Mouse (Mus musculus) MEL (cell line): ENCODE data around the gene Enox2. TPM values are rescaled to one million over a fixed set of nuclear protein-coding genes. Genes with fewer than 3 reads are reported as not detected.

Experiments
- DNase-seq: peaks from one replicate; pipeline ENCODE4 v3.0.0; 2011; ENCODE audit warnings: low read depth, low spot score
- H3K27ac ChIP-seq: 2 replicates; pipeline ENCODE4 v1.5.1; 2012; ENCODE audit warnings: low read depth, mild to moderate bottlenecking, control low read depth, low read length, moderate library complexity; ENCODE audit not compliant: control insufficient read depth
- H3K27me3 ChIP-seq, 2 experiments: fragments of 150-350 bp in 1 of 2; sonication (generic) in 1 of 2; 2 replicates each; pipeline ENCODE4 v1.6.1; 2012; ENCODE audit warnings: low read length in 2 of 2, mild to moderate bottlenecking in 2 of 2, improper control_type of control experiment in 1 of 2, moderate library complexity in 1 of 2; ENCODE audit not compliant: insufficient read depth in 2 of 2, control insufficient read depth in 1 of 2
- H3K36me3 ChIP-seq, 2 experiments: 2 replicates each; pipeline ENCODE4 v1.6.1; 2012 to 2014; ENCODE audit warnings: low read length in 2 of 2, improper control_type of control experiment in 1 of 2, inconsistent platforms in 1 of 2, mild to moderate bottlenecking in 1 of 2; ENCODE audit not compliant: insufficient read depth in 2 of 2, control insufficient read depth in 1 of 2
- H3K4me1 ChIP-seq, 2 experiments: fragments of 150-350 bp in 1 of 2; sonication (generic) in 1 of 2; 2 replicates each; pipeline ENCODE4 v1.6.1; 2012; ENCODE audit warnings: low read length in 2 of 2, improper control_type of control experiment in 1 of 2, mild to moderate bottlenecking in 1 of 2; ENCODE audit not compliant: insufficient read depth in 2 of 2, control insufficient read depth in 1 of 2
- H3K4me3 ChIP-seq, 2 experiments: fragments of 150-350 bp in 1 of 2; sonication (generic) in 1 of 2; 2 replicates each; pipeline ENCODE4 v1.5.1; 2012; ENCODE audit warnings: low read depth in 2 of 2, low read length in 2 of 2, mild to moderate bottlenecking in 2 of 2, moderate library complexity in 2 of 2, control low read depth in 1 of 2, improper control_type of control experiment in 1 of 2; ENCODE audit not compliant: control insufficient read depth in 1 of 2, insufficient read depth in 1 of 2
- H3K79me2 ChIP-seq: 2 replicates; pipeline ENCODE4 v1.6.1; 2012; ENCODE audit warnings: mild to moderate bottlenecking, low read length, moderate library complexity; ENCODE audit not compliant: control insufficient read depth, poor library complexity, insufficient read depth
- H3K9ac ChIP-seq: 2 replicates; pipeline ENCODE4 v1.6.1; 2012; ENCODE audit warnings: low read depth, mild to moderate bottlenecking, control low read depth, low read length, moderate library complexity; ENCODE audit not compliant: control insufficient read depth, poor library complexity, severe bottlenecking
- H3K9me3 ChIP-seq: fragments of 150-350 bp; sonication (generic); replicated peaks from 2 replicates; pipeline ENCODE4 v1.6.1; 2012; ENCODE audit warnings: mild to moderate bottlenecking, low read length, improper control_type of control experiment, moderate library complexity; ENCODE audit not compliant: insufficient read depth
- BHLHE40 ChIP-seq: IDR thresholded peaks from 2 replicates; pipeline ENCODE4 v1.6.1; 2012; ENCODE audit warnings: low read depth, mild to moderate bottlenecking, inconsistent platforms, low read length, improper control_type of control experiment, borderline replicate concordance
- E2F4 ChIP-seq: IDR thresholded peaks from 2 replicates; pipeline ENCODE4 v1.6.1; 2011; ENCODE audit warnings: low read depth, low read length, improper control_type of control experiment, borderline replicate concordance
- ELF1 ChIP-seq: IDR thresholded peaks from 2 replicates; pipeline ENCODE4 v1.6.1; 2014; ENCODE audit warnings: low read depth, mild to moderate bottlenecking, inconsistent platforms, low read length, improper control_type of control experiment, moderate library complexity
- EP300 ChIP-seq, 2 experiments: IDR thresholded peaks; 2 replicates each; pipeline ENCODE4 v1.6.1; 2011; ENCODE audit warnings: improper control_type of control experiment in 2 of 2, low read length in 2 of 2, low read depth in 1 of 2, mild to moderate bottlenecking in 1 of 2
- GABPA ChIP-seq: IDR thresholded peaks from 2 replicates; pipeline ENCODE4 v1.6.1; 2012; ENCODE audit warnings: low read depth, mild to moderate bottlenecking, inconsistent platforms, low read length, improper control_type of control experiment, moderate library complexity
- GATA1 ChIP-seq: IDR thresholded peaks from 2 replicates; pipeline ENCODE4 v1.6.1; 2011; ENCODE audit warnings: low read depth, low read length, improper control_type of control experiment
- JUND ChIP-seq: IDR thresholded peaks from 2 replicates; pipeline ENCODE4 v1.6.1; 2011; ENCODE audit warnings: low read depth, mild to moderate bottlenecking, improper control_type of control experiment, low read length
- KAT2A ChIP-seq: conservative IDR thresholded peaks from 2 replicates; pipeline ENCODE4 v1.6.1; 2012; ENCODE audit warnings: low read depth, low read length, improper control_type of control experiment, inconsistent platforms
- MAFK ChIP-seq: IDR thresholded peaks from 2 replicates; pipeline ENCODE4 v1.6.1; 2011; ENCODE audit warnings: low read depth, mild to moderate bottlenecking, low read length, improper control_type of control experiment, borderline replicate concordance
- MAZ ChIP-seq: IDR thresholded peaks from 2 replicates; pipeline ENCODE4 v1.6.1; 2012; ENCODE audit warnings: low read depth, mild to moderate bottlenecking, inconsistent platforms, low read length, improper control_type of control experiment
- MEF2A ChIP-seq: IDR thresholded peaks from 2 replicates; pipeline ENCODE4 v1.6.1; 2014; ENCODE audit warnings: low read depth, mild to moderate bottlenecking, inconsistent platforms, low read length, improper control_type of control experiment; ENCODE audit not compliant: poor library complexity, insufficient replicate concordance, severe bottlenecking; ENCODE audit errors: extremely low read depth
- MXI1 ChIP-seq: IDR thresholded peaks from 2 replicates; pipeline ENCODE4 v1.6.1; 2011; ENCODE audit warnings: mild to moderate bottlenecking, low read depth, low read length, improper control_type of control experiment
- MYC ChIP-seq: IDR thresholded peaks from 2 replicates; pipeline ENCODE4 v1.6.1; 2011; ENCODE audit warnings: low read depth, mild to moderate bottlenecking, low read length, improper control_type of control experiment, moderate library complexity
- POLR2A ChIP-seq, 2 experiments: IDR thresholded peaks; 2 replicates each; pipeline ENCODE4 v1.6.1; 2011 to 2012; ENCODE audit warnings: low read length in 2 of 2, mild to moderate bottlenecking in 2 of 2, control low read depth in 1 of 2, improper control_type of control experiment in 1 of 2, low read depth in 1 of 2, moderate library complexity in 1 of 2; ENCODE audit not compliant: control insufficient read depth in 1 of 2, insufficient read depth in 1 of 2, poor library complexity in 1 of 2
- POLR2AphosphoS5 ChIP-seq: IDR thresholded peaks from 2 replicates; pipeline ENCODE4 v1.6.1; 2012; ENCODE audit warnings: low read depth, borderline replicate concordance, mild to moderate bottlenecking, inconsistent platforms, low read length, moderate library complexity, mixed read lengths
- RAD21 ChIP-seq: IDR thresholded peaks from 2 replicates; pipeline ENCODE4 v1.6.1; 2011; ENCODE audit warnings: mild to moderate bottlenecking, low read depth, low read length, improper control_type of control experiment
- RCOR1 ChIP-seq: IDR thresholded peaks from 2 replicates; pipeline ENCODE4 v1.6.1; 2012; ENCODE audit warnings: low read depth, mild to moderate bottlenecking, inconsistent platforms, low read length, improper control_type of control experiment
- SMC3 ChIP-seq: IDR thresholded peaks from 2 replicates; pipeline ENCODE4 v1.6.1; 2011; ENCODE audit warnings: low read depth, low read length, improper control_type of control experiment
- TAL1 ChIP-seq: IDR thresholded peaks from 2 replicates; pipeline ENCODE4 v1.6.1; 2012; ENCODE audit warnings: mild to moderate bottlenecking, inconsistent platforms, low read length, moderate library complexity, mixed read lengths
- TCF12 ChIP-seq: IDR thresholded peaks from 2 replicates; pipeline ENCODE4 v1.6.1; 2014; ENCODE audit warnings: low read depth, mild to moderate bottlenecking, inconsistent platforms, low read length, improper control_type of control experiment, moderate library complexity
- USF1 ChIP-seq: IDR thresholded peaks from 2 replicates; pipeline ENCODE4 v1.6.1; 2014; ENCODE audit warnings: low read depth, mild to moderate bottlenecking, inconsistent platforms, low read length, improper control_type of control experiment, moderate library complexity
- USF2 ChIP-seq, 2 experiments: IDR thresholded peaks; 2 replicates each; pipeline ENCODE4 v1.6.1; 2011 to 2012; ENCODE audit warnings: improper control_type of control experiment in 2 of 2, low read length in 2 of 2, borderline replicate concordance in 1 of 2, inconsistent platforms in 1 of 2, low read depth in 1 of 2, mild to moderate bottlenecking in 1 of 2; ENCODE audit not compliant: insufficient read depth in 1 of 2
- ZC3H11A ChIP-seq: IDR thresholded peaks from 2 replicates; pipeline ENCODE4 v1.6.1; 2012; ENCODE audit warnings: low read depth, mild to moderate bottlenecking, inconsistent platforms, low read length, improper control_type of control experiment
- ZKSCAN1 ChIP-seq: IDR thresholded peaks from 2 replicates; pipeline ENCODE4 v1.6.1; 2012; ENCODE audit warnings: low read depth, mild to moderate bottlenecking, inconsistent platforms, low read length, improper control_type of control experiment, moderate library complexity
- ZNF384 ChIP-seq: IDR thresholded peaks from 2 replicates; pipeline ENCODE4 v1.6.1; 2012; ENCODE audit warnings: low read depth, mild to moderate bottlenecking, inconsistent platforms, low read length, improper control_type of control experiment
- polyA plus RNA-seq, 2 experiments: library from polyadenylated mRNA; stranded (reverse) in 1 of 2; unstranded in 1 of 2; fragments of >175 nt in 1 of 2; fragments of >200 nt in 1 of 2; gene quantifications; 2 replicates each; pipeline versions ENCODE4 v1.2.1 to v1.2.4; 2012; ENCODE audit warnings: low replicate concordance in 2 of 2, low read depth in 1 of 2; ENCODE audit not compliant: insufficient read length in 2 of 2, insufficient read depth in 1 of 2, missing spikeins in 1 of 2
- total RNA-seq: library from RNA; depleted of rRNA; stranded (reverse); fragments of 300-350 nt; gene quantifications from 2 replicates; pipeline ENCODE4 v1.2.3, GENCODE M21; 2012

Gene Enox2
- total and polyA plus RNA-seq, 3 experiments: 8.6 to 11.0 TPM; not detected in 1

- Histone ChIP-seq H3K9ac (no peak overlapping the region), H3K27ac (no peak overlapping the region), H3K36me3 (no peaks in the 10 kb centered on the region), H3K27me3 (no peaks in the 10 kb centered on the region), H3K79me2 (no peaks in the 10 kb centered on the region), H3K4me3 (no peak overlapping the region), H3K4me1 (no peaks in the 10 kb centered on the region; a peak in 2 of 4 replicates), H3K9me3 (no peaks in the 10 kb centered on the region)
- TF ChIP-seq USF1 (no peak), MAFK (no peak), EP300 (IDR thresholded peaks at IDR 0.05; ENCODE audit: low read depth in 1 of 2, low read length in 2 of 2) (no peak), RAD21 (no peak), TAL1 (no peak), BHLHE40 (no peak), POLR2AphosphoS5 (no peak), POLR2A (IDR thresholded peaks at IDR 0.05; ENCODE audit: control insufficient read depth in 1 of 2, insufficient read depth in 1 of 2, low read depth in 1 of 2, low read length in 2 of 2, poor library complexity in 1 of 2) (no peak), ZNF384 (no peak), SMC3 (no peak)
- DNase-seq: peak; percentile 4
Measured at GRCm38 (mm10) chrX:49073563-49073962, 214.5 kb downstream of the Enox2 start.

GRCm38 (mm10) chrX:49045118-49045517 lies 242.9 kb downstream of the Enox2 start:
- H3K79me2 ChIP-seq: no peaks in the 10 kb centered on the region
- no peak for DNase-seq
- H3K27me3 ChIP-seq: no peaks in the 10 kb centered on the region
- TF ChIP-seq MYC (no peak), USF1 (no peak), POLR2AphosphoS5 (no peak), MXI1 (no peak), MEF2A (no peak), ZKSCAN1 (no peak)
- TF ChIP-seq, all 39 proteins: peak for 0
- H3K27ac ChIP-seq: no peak overlapping the region
- no peak overlapping the region for H3K4me3 ChIP-seq
- H3K4me1 ChIP-seq: no peaks in the 10 kb centered on the region
- no peaks in the 10 kb centered on the region for H3K9me3 ChIP-seq
- H3K36me3 ChIP-seq: no peaks in the 10 kb centered on the region
- H3K9ac ChIP-seq: no peak overlapping the region

DNA sequence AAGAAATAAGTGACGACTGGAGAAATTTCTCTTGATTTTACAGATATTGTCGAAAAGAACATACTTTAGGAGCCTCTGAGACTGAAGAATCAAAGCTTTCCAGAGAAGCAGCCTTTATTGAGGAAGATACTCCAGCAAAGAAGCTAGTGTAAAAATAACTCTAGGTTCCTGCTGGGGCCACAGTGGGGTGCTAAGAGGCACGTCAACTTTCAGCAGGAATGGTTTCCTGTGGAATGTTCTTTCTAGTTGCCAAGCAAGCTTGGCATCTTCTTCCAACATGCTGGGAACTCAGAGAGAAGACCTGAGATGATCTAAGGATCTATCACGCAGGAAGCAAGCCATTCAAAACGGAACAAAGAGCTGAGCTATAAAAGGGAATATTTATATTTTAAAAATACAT lies 278.3 kb downstream of the Enox2 start:
- TF ChIP-seq TCF12: no peak
- no peak for TF ChIP-seq MXI1
- TF ChIP-seq GATA1: no peak
- TF ChIP-seq RCOR1: no peak
- no peak for TF ChIP-seq RAD21
- no peak for TF ChIP-seq E2F4
- TF ChIP-seq MEF2A: no peak
- no peak for TF ChIP-seq MAZ
- TF ChIP-seq USF2 (IDR thresholded peaks at IDR 0.05; ENCODE audit: borderline replicate concordance in 1 of 2, insufficient read depth in 1 of 2, low read depth in 1 of 2, low read length in 2 of 2): no peak
- TF ChIP-seq GABPA: no peak
- TF ChIP-seq POLR2AphosphoS5: no peak
- no peak for TF ChIP-seq ZC3H11A
- no peak for TF ChIP-seq ELF1
- no peak for TF ChIP-seq KAT2A
- no peak for TF ChIP-seq SMC3
- TF ChIP-seq ZNF384: no peak
- TF ChIP-seq ZKSCAN1: no peak
- no peak for TF ChIP-seq EP300 (IDR thresholded peaks at IDR 0.05; ENCODE audit: low read depth in 1 of 2, low read length in 2 of 2)
- no peak for TF ChIP-seq JUND
- TF ChIP-seq, all 39 proteins: peak for 0
- no peak overlapping the region for H3K9ac ChIP-seq
- H3K36me3 ChIP-seq: no peaks in the 10 kb centered on the region

More for the DNA sequence above, 278.3 kb downstream of the Enox2 start:
- Histone ChIP-seq H3K27me3 (no peaks in the 10 kb centered on the region), H3K27ac (no peak overlapping the region), H3K79me2 (no peaks in the 10 kb centered on the region), H3K4me1 (no peaks in the 10 kb centered on the region), H3K4me3 (no peak overlapping the region), H3K9me3 (no peaks in the 10 kb centered on the region)
- no peak for DNase-seq
